Mouse (Mus musculus) bone marrow, adult 2 months (tissue): Measurements from ENCODE around the gene AI593442. TPM values are rescaled to one million over a fixed set of nuclear protein-coding genes. Genes with fewer than 3 reads are reported as not detected.

Experiments used
- H3K27ac ChIP-seq: fragments of 200-500 bp; 2 replicates; pipeline ENCODE4 v1.5.1; 2012; ENCODE audit warnings: low read depth, mild to moderate bottlenecking, control low read depth, inconsistent platforms, low read length; ENCODE audit not compliant: control insufficient read depth, poor library complexity, insufficient read depth
- H3K4me1 ChIP-seq: fragments of 200-500 bp; 2 replicates; pipeline ENCODE4 v1.6.1; 2011; ENCODE audit warnings: low read length; ENCODE audit not compliant: control insufficient read depth, insufficient read depth
- H3K4me3 ChIP-seq: fragments of 200-500 bp; replicated peaks from 2 replicates; pipeline ENCODE3; 2011; ENCODE audit warnings: mild to moderate bottlenecking, low read depth, low read length, control low read depth; ENCODE audit not compliant: control insufficient read depth
- CTCF ChIP-seq: fragments of 200-500 bp; IDR thresholded peaks from 2 replicates; pipeline ENCODE4 v1.5.1; 2011; ENCODE audit warnings: low read length, control low read depth; ENCODE audit not compliant: control insufficient read depth, insufficient read depth
- POLR2A ChIP-seq: fragments of 200-500 bp; IDR thresholded peaks from 2 replicates; pipeline ENCODE4 v1.6.1; 2011; ENCODE audit warnings: low read depth, mild to moderate bottlenecking, control low read depth, low read length, borderline replicate concordance; ENCODE audit not compliant: control insufficient read depth
- WGBS: fragments of 180-500 bp; shearing (Covaris S2); methylation state at CpG from one replicate; pipeline ENCODE4 v1.1.7; 2018; 5-methylcytosine and 5-hydroxymethylcytosine counted together
- polyA plus RNA-seq: library from polyadenylated mRNA; stranded (reverse); fragments of >200 nt; gene quantifications from 2 replicates; pipeline ENCODE4 v1.2.4, GENCODE M21; 2011; ENCODE audit warnings: low replicate concordance; ENCODE audit not compliant: missing spikeins, insufficient read depth, insufficient read length

Gene AI593442
- polyA plus RNA-seq = 0.80 and 0.86 TPM in 2 replicates

DNA sequence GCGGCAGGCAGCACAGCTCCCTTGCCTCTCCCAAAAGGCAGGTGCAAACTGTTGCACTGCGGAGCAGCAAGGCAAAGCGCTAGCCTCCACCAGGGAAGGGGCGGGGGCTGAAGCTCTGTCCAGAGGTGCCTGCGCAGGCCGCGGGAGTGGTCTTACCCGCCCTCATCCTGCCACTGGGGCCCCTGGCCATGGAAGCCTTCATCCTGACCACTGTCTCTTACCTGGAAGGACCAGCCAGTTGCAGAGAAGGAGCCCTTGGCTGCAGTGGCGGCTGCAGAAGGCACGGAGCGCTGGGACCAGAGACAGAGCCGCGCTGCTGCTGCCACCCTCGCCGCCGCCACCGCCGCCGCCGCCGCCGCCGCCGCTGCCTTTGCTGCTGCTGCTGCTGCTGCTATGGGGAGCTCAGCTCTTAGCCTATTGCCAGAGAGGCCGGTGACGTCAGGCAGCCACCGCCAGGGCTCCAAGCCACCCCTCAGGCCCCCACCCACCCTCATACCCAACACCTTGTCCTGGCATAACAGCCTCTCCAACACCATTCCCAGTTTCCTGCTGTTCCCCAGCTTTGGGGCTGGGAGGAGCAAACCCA is at the start of gene AI593442:
AI593442 (minus strand) TSS at position 419 of the 586 bp plus-strand sequence.
- Histone ChIP-seq H3K4me1 (no peaks in the 10 kb centered on the region), H3K4me3 (no peak within 1 kb of the TSS), H3K27ac (no peak within 1 kb of the TSS)
- WGBS = 3% methylated on average over 25 of the region's 27 CpGs
- TF ChIP-seq CTCF (no peak), POLR2A (no peak)

DNA sequence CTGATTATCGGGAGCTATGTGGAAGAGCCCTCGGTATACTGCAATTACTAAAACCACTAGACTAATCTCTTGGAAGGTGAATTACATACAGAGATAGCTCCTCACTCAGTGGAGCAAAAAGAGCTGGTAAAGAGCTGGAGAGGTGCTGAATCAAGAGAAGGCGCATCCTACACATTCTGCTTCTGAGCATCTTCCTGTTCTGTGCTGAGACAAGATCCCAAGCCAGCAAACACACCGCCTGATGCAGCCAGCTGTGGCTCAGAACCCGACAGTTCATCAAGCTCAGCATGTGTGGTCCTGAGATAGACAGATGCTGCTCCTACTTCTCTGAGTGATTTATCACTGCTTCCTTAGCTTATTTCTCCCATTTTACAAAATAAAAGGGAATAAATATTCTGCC is 49.2 kb upstream of the AI593442 start:
- TF ChIP-seq POLR2A (no peak), CTCF (no peak)
- 76% methylated on average over 5 of the region's 5 CpGs for WGBS
- Histone ChIP-seq H3K4me1 (no peaks in the 10 kb centered on the region), H3K4me3 (no peak overlapping the region), H3K27ac (no peak overlapping the region)

DNA sequence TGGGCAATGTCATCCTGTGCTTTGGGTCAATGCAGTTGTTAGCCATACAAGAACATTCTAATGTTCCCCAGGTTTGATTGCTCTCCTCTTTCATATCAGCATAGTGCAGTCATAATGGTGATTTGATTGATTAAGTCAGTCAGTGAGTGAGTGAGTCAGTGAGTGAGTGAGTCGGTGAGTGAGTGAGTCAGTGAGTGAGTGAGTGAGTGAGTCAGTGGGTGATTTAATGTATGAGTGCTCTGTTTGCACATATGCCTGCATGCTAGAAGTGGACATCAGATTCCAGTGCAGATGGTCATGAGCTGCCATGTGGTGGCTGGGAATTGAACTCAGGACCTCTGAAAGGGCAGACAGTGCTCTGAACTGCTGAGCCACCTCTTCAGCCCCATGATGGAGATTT is 43.0 kb upstream of the AI593442 start:
- WGBS = 78% methylated on average over 1 of the region's 1 CpGs
- no peak overlapping the region for H3K27ac ChIP-seq
- H3K4me3 ChIP-seq = no peak overlapping the region
- no peaks in the 10 kb centered on the region for H3K4me1 ChIP-seq
- TF ChIP-seq POLR2A (no peak), CTCF (no peak)

DNA sequence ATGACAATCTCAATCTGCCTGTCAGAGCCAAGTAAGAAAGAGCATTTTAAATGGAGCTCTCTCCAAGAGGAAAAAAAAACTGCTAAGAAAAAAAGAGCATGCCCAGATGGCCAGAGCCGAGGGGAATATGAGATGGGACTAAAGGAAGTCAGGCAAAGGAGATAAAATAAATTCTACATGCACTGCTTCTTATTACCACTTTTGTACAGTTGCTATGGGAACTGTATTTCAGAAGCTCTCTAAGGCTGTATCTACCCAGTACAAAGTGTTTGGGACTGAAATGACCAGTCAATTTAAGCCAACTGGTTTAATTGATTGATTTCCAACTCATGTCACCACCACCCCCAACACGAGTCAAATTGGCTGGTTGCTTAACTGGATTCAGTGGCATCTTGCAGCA is 40.0 kb upstream of the AI593442 start:
- WGBS = 52% methylated on average over 2 of the region's 2 CpGs
- H3K4me1 ChIP-seq = no peaks in the 10 kb centered on the region
- no peak overlapping the region for H3K4me3 ChIP-seq
- TF ChIP-seq CTCF = no peak
- no peak for TF ChIP-seq POLR2A
- no peak overlapping the region for H3K27ac ChIP-seq

DNA sequence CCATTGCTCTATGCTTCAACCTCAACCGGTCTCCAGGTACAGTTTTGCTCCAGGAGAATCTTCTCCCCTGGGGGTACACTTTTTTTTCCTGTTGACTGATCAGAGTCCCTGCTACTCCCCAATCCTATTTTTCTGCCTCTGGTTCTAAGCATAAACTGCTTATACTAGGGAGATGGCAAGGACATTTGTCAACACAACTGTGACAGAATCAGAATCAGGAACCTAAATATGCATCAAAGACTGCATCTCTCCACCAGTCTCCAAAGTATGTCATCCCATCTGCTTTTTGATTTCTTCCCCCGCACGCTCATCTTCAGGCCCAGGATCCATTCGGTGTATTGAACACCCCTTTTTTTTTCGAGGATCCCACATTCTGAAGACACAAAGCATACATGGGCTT is 456 bp upstream of the AI593442 start:
- Histone ChIP-seq H3K27ac (no peak overlapping the region), H3K4me3 (no peak overlapping the region), H3K4me1 (no peaks in the 10 kb centered on the region)
- WGBS = 65% methylated on average over 5 of the region's 5 CpGs
- TF ChIP-seq CTCF = no peak
- no peak for TF ChIP-seq POLR2A

DNA sequence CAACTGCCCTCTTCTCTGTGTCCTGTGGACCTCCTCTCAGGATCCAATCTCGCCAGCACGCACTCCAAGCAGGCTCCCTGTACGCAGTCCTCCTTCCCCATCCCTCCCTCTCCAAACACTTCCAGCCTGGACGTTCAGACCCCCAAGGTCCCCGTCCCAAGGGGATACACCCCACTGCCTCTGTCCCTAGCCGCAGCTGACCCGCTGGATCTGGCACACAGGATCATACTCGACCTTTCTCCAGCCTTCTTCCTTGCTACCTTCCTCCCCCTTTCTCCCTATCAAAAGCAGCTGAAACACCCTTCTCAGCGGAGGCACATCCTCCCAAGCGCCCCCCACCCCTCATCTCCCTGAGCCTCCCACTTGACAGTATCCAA is 753 bp downstream of the AI593442 start:
- 4% methylated on average over 10 of the region's 10 CpGs for WGBS
- TF ChIP-seq CTCF = no peak
- no peak for TF ChIP-seq POLR2A
- H3K4me1 ChIP-seq = no peaks in the 10 kb centered on the region
- H3K27ac ChIP-seq = no peak overlapping the region
- H3K4me3 ChIP-seq = no peak overlapping the region

DNA sequence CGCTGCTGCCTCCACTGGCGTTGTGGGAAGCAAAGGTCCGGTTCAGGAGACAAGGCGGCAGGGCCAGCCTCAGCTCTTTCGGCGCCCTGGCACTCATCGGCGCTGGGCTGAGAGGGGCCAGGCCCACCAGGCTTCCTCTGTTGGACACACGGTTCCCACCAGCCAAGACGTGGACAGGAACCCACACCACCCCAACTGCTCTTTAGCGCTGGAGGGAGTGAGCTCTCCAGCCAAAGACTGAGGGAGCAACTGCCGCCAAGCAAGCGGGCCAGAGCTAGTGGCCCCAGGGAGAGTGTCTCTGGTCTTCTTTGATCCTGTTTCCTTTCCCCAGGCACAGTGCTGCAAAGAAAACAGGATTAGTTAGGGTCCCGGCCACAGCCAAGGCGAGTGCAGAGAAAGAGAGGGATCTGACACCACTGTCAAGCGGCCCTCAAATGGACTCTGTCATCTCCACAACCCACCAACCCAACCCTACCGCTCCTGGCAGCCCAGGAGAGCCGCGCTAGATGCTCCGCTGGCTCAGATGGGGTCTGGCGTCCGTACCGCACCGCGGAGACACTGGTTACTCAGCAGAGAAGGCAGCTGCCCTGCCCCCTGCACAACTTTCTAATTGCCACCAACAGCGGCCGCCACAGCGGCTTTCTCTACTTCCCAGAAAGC is 1.3 kb downstream of the AI593442 start:
- TF ChIP-seq CTCF = no peak
- TF ChIP-seq POLR2A = no peak
- Histone ChIP-seq H3K4me1 (no peaks in the 10 kb centered on the region), H3K4me3 (no peak overlapping the region), H3K27ac (no peak overlapping the region)
- WGBS = 4% methylated on average over 28 of the region's 28 CpGs

DNA sequence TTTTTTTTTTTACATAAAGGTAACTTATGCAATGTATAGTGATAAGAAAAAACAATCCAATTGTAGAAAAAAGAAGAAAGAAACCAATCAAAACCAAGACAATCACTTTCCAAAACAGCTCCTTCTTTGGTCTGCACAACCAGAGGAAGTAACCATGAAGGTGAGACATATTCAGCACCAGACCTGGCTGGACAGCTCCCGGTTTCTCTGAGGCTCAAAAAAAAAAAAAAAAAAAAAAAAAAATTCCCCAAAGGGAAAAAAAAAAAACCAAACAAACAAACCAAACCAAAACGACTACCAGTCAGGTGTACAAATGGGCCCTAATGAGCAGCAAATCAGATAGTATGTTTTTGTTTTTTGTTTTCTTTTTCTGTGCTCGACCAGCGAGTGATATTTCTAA is 3.0 kb downstream of the AI593442 start:
- TF ChIP-seq POLR2A (no peak), CTCF (no peak)
- 7% methylated on average over 4 of the region's 4 CpGs for WGBS
- no peak overlapping the region for H3K27ac ChIP-seq
- no peak overlapping the region for H3K4me3 ChIP-seq
- H3K4me1 ChIP-seq = no peaks in the 10 kb centered on the region

DNA sequence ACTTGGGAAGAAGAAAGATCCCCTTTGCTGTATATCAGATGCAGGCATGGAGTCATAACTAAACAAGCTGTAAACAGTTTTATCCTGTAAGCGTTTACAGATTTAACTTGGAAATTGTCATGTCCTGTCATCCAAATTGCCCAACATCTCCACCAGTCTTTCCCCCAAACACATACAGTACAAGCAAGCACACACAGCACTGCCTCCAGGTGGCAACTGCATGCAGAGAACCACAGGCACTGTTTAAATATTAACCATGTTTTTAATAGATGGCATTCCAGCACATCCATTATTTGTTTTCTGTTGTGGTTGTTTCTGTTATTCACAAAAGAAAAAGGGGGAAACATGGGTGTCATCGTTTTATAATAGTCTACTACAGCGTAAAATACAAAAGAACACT is 3.6 kb downstream of the AI593442 start:
- no peaks in the 10 kb centered on the region for H3K4me1 ChIP-seq
- no peak overlapping the region for H3K27ac ChIP-seq
- H3K4me3 ChIP-seq = no peak overlapping the region
- WGBS = 57% methylated on average over 3 of the region's 3 CpGs
- TF ChIP-seq CTCF (no peak), POLR2A (no peak)
